Mouse (Mus musculus): ENCODE measurements around the gene Mylpf.

DNA sequence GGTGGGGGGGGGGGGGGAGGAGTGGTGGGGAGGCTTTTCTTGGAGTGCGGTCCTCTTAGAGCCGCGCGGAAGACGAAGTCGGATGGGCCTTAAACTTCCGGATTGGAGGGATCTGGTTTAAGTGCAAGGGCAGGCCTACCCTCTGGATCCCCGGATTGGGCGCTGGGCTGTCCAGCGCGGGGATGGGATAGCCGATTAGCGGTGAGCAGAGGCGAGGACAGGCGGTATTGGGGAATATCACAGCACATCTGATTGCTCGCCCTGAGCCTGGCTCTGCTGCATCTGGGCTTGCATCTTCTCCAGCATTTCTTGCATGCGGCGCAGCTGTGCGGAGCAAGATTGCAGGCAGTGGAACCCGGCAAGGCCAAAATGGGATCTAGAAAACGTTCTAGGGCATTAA lies 5.8 kb downstream of the Mylpf start:
- TF ChIP-seq CTCF (IDR thresholded peaks at IDR 0.05; ENCODE audit: insufficient read depth, low read depth, low read length), result no peak
- TF ChIP-seq POLR2A (IDR thresholded peaks at IDR 0.05; ENCODE audit: insufficient read depth, low read depth, low read length), result no peak
